Mouse (Mus musculus) fibroblast of lung, adult 2 months (primary cell): ENCODE measurements around the gene Nrip3.

Experiments
- DNase-seq: peaks from one replicate; pipeline ENCODE4 v3.0.0-alpha.2; 2011; ENCODE audit warnings: low read depth

The Nrip3 gene

DNA sequence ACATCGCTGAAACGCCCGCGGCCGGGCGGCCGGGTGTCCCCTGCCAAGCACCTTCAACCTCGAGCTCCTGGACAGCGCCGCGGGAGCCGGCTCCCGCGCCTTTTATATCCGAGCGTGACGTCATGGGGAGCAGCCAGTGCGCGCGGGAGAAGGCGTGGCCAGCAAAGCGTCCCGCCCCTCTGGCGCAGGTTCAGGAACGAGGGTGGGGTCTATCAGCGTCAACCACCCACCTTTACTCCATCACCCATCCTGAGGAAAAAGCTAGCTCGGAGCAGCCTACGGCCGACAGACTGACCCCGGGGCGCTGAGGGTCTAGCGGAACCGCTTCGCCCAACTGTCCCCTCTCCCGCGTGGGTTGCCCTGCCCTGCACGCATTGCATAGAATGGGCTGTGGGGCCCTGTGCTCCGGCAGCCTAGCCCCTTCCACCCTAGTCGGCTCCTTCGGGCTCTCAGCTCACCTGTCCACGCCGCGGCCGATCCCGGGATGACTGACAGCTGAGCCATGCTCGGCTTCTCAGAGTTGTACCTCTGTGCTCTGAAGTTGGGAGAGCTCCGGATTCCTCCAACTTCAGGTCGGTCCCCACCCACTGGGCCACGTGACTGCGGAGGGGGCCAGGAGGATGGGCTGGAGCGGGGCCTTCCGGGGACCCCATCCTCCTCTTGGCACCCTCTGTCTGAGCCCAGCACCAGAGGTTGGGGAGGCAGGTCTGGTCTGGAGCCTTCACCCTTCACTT, at the start of gene Nrip3:
Gene Nrip3 (minus strand): TSS at position 556 of the 734 bp plus-strand sequence.
- DNase-seq: no peak

DNA sequence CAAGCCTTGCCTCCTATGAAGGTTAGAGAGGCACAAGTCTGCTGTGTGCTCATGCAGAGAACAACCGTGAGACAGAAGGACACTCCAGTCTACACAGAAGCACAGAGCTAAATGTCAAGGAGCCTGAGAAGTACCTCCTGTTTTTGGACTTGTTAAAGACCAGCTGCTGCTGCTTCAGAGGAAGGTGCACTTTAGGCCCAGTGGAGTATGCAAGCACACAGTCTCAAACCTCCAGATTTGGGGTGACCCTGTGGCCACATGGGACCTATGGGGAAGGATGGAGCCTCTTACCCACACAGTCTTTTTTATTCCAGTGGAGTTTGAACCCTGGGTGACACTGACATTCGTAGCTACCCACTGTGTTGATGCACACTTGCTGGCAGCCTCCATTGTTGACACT, 49.6 kb upstream of the Nrip3 start:
- DNase-seq: no peak

DNA sequence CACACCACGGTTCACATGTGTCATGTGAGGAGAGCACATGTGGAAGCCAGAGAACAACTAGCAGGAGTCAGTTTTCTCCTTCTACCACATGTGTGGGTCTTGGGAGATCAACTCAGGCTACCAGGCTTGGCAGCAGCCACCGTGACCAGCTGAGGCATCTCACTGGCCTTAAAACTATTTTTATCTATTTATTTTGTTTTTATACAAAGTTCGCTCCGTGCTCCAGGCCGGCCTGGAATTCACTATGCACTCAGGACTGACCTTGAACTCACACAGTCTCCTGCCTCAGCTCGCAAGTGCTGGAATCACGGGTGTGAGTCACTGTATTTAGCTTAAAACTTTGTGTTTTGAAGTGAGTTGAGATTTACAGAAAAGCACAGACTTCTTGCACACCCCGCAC, 45.1 kb upstream of the Nrip3 start:
- no peak for DNase-seq

DNA sequence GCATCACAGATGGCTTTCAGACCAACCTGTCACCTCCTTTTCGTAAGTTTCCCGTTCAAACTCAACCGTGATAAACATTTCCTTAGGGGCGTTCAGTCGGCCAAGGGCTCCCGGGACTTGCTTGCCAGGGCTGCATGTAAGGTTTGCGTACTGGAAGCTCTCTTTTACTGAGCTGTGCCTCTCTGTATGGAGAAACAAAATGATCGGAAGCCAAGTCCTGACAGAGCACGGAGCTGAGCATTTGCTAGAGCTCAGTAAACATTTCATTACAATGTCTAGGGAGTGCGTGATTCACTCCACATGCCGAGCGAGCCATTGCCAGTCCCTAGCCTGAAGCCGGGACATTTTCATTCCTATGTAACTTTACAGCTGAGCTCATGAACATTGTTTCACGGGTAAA, 43.5 kb upstream of the Nrip3 start:
- DNase-seq: no peak

DNA sequence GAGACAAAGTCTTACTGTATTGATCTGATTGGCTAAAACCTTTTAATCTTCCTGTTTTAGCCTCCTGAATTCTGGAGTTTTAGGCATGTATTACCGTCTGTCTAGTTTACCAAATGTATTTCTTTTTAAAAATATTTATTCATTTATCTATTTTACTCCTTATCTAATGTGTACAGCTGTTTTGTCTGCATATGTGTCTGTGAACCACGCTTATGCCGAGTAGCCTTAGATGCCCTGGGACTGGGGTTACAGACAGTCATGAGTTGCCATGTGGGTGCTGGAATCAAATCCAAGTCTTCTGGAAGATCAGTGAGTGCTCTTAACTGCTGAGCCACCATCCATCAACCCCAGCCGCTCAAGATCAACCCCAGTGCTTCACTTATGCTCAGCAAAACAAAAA, 36.8 kb upstream of the Nrip3 start:
- no peak for DNase-seq

DNA sequence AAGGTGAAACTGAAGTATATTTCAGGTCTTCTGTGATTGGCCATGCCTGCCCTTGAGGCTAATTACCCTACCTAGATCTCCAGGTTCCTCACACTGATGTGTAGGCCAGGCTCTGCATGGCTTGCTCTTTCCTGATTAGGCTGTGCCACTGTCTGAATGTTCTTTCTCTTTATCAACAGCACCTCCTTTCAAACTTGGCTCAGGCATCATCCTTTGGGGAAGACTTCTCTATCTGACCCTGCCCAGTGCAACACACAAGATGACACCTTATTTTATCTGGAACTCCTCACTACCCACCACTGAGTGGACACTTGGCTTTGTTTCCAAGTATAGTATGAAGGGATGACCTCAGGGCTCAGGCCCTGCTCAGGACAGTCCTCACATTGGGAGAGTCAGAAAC, 36.1 kb upstream of the Nrip3 start:
- DNase-seq: no peak

DNA sequence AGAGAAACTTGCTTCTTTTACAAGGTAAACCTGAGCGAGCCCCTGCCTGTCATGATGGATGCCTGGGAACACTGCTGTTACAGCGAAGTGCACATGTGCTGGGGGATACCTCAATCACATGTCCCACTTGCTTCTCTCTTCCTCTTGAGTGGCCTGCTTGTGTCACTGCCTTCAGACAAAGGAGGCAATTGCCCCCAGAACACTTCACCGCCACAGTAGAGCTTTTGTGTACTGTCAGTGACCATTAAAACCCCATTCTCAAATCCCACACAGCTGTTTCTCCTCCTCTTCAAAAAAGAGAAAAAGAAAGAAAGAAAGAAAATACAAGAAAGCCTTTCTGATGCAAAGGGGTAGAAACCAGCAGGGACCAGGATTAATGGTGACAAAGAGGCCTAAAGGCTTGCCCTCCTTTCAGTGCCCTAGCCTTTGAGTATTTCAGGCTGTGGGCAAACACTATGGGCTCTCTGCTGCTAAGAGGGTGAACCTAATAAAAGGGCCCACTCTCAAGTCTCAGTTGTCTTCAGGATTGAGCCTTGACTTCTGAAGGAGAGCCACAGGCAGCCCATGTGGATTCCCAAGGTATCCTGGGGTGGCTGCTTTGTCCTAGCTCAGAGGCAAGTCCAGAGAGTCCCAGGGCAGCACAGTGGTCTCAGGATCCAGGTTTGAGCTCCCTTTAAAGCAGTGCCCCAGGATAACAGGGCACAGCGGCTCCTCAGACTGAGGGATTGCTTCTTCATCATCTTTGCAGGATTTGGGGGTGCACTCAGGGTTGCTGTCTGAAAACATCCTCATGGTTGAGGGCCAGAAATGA, 31.7 kb upstream of the Nrip3 start:
- DNase-seq: no peak

DNA sequence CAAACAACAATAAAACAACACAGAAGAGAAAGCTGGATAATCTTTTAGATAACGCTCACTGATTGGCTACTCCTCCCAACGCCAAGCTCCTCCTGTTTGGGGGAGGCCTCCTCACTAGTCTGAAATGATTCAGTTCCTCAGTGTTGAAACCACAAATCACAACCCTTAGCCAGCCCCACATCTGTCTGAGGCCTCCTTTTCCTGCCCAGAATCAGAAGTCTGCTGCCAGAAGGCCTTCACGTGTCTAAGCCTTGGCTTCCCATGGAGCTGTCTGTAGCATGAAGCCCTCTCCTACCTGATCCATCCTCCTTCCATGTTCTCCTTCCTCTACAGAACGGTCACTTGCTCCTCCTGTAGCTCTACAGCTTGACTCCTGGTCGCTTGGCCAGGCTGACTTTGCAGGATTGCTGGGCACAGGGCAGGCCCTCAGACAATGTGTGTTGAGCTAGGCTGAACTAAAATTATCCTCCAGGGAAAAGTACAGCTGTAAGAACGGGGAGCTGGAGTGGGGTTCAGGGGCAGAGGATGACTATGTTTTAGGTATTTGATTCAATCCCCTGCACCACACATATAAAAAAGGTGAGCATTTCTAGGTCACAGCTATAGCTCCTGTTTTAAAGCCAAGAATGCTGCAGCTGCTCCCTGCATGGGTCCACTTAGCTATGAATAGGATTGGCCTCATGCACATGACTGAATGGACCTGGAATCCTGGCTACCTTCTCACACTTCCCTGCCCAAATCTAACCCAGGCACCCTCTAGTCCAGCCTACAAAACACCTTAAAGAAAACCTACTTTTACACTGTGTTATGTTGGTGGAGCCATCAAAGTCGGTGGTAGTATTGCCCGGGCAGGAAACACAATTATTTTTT, 26.0 kb upstream of the Nrip3 start:
- DNase-seq: peak; percentile 54

DNA sequence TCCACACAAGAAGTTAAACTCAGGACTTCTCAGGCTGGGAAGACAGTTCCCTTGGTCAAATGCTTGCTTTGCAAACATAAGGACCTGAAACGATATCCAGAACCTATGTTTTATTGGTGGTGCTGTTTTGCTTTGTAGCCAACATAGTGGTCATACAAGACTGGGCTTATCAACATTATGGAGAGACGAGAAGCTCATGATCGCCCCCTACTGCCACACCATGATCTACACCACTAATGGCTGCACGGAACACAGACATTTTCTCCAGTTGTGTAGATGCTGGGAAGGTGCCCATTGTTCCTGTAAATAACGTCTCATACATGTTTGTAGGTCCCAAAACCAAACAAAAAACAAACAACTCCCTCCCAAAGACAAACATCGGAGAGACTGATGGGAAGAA, 23.0 kb upstream of the Nrip3 start:
- no peak for DNase-seq

DNA sequence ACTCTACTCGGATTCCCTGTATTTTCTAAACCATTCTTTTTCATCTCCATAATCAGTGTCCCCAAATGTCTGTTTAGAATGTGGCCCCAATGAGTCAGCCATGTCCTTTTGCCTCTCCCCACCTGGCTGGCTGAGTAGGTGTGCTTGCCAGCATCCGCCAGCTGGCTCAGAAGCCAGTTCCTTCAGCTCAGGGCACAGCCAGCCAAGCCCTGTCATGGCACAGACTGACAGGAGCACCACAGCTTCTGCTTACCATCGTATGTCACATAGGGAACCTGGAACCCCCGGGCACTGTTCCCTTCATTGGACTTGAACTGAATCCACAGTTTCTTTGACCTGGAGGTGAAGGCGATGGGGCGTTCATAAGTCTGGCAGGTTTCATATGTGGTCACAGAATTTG, 22.5 kb upstream of the Nrip3 start:
- no peak for DNase-seq

DNA sequence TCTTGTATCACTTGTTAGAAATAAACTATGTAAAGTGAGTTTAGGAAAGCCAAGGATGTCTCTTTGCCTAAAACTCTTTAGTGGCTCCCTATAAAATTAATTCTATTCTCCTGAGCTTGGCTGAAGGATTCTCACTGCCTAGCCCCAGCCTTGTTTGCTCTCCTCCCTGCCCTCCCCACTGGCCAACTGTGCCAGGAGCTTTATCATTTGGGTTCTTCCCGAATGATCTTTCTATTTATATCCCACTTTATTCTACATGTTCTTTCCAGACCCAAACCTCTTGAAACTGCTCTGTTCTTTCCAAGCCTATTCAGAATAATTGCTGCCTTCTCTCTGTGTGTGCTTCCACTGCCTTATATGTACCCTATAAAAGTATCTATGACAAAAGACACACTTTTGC, 21.7 kb upstream of the Nrip3 start:
- no peak for DNase-seq

DNA sequence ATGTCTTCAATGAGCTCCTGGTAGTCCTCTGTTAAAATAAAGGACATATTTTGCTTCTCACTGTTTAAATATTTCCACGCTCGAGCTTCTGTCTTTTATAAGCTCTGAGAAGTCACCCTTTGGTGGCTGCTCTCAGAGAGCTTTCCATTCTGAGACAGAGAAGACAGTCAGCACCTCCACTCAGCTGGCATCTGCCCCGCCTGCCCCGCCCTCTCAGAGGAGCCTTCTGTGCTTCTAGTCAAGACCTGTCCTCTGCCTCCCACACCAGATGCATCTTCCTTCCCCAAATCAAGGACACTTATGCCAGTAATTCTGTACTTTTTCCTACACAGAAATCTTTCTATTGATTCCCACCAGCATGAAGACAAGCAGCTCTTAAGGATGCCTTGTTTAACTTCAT, 18.8 kb upstream of the Nrip3 start:
- no peak for DNase-seq

DNA sequence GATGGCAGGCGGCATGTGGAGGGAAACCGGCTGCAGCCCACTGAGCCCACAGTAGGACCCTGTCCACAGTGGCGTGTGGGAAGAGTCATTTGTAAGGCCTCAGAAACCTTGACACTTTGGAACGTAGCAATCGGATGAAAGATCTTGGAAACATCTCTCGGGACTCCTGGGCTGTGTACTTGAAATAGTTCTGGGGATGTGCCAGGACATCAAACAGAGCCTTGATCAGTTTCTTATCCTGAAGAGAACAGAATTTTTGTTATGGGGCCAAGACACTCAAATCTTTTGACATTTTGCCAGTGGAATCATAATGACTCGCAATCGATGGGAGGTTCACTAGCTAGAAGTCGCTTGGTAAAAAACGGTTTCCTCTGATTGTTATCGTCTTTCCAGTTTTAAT, 17.3 kb upstream of the Nrip3 start:
- DNase-seq: no peak

DNA sequence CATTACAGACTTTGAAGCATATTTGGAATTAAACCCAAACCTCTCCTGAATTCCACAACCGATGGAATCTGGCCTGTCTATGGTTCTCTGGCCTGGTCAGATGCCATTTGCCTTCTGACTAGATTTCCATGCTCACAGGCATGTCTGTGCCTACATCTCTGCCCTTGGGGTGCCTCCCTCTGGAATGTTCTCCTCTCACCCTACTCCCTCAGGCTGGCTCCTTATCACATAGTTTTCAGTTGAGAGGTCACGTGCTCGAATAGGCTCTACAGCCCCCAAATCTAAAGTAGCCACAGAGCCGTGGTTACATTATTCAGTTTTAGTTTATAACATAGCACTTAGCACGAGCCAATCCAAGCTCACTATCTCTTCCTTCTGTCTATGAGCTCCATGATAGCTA, 13.7 kb upstream of the Nrip3 start:
- no peak for DNase-seq

DNA sequence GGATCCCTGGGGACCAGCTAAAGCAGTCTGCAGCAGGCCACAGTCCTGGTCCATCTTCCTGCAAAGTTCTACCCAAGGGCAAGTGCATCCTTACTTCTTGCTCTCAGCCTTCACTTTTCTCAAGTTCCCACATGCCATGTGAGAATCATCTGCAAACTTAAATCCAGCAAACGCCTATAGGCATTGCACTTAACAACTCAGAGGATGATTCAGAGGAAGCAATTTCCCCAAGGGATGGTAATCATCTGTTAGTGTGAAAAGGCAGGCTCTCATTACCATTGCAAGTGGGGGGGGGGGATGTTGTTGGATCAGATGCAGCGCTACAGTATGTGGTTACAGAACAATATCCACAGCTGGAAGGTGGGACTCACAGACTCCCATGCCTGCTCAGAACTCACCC, 12.7 kb upstream of the Nrip3 start:
- DNase-seq: no peak

DNA sequence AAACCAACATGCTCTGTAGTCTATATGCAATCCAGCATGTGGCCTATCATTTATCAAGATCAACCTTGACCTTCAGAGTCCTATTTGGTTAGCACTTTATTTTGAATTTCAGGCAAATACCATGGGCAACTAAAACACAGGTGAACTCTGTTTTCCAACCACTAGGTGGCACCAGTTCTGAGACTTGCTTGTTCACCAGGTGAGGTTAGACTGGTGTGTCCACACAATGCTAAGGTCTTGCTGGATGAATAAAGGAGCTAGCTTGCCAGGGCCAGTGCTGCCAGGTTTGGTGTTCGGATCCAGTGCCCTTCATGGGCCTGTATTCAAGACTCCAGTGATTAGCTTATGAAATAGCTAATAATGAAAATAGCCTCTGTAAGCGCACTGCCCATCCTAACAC, 10.9 kb upstream of the Nrip3 start:
- no peak for DNase-seq

DNA sequence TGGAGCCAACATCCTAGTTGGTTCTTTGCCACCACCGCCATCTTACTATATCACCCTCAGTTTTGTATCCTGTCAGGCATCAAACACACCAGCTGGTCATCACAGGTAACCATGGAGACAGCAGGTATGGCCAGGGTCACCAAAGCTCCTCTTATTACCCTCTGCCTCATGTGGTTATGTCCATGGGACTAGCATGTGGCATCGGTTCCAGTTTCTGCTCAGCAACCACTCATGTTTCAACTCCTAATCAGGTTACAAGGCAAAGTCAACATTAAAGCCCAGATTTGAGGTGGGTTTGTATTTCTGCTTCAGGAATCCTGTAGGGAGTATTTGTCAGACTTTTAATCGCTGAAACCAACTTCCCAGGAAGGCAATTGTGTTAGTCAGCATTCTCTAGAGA, 9.0 kb upstream of the Nrip3 start:
- DNase-seq: no peak

DNA sequence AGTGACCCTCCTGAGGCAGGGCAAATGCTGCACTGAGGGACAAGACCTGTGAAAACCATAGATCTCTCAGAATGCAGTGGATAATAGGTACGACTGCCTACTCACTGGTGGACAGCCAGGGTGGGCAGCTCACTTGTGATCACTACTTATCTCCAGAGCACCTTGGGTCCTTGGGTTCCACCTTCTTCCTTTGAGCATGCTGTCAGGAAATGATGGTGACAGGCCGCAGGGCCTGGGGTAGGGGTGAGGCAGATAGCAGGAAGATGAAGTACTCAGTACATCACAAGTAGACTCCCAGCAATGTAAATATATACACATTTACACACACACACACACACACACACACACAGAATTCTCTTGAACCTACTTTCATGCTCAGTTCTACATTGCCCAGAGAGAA, 6.0 kb upstream of the Nrip3 start:
- DNase-seq: no peak

DNA sequence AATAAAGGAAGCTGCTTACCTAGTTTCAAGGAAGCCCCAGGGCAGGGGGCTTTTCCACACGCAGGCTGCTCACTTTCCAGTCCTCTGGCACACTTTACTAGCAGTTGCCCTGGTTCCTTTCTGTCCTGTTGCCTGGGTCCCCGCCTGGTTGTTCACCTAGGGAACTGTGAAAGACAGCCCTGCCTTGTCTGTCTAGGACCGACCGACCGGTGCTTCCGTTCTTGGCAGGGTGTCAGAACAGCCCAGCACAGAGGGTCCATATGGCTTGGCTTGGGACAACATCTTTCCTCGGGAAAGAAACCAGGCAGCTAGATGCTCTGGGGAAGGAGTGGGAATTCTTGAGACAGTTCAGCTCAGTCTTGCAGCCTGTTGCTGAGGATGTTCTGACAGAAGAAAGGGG, 1.5 kb upstream of the Nrip3 start:
- DNase-seq: no peak

DNA sequence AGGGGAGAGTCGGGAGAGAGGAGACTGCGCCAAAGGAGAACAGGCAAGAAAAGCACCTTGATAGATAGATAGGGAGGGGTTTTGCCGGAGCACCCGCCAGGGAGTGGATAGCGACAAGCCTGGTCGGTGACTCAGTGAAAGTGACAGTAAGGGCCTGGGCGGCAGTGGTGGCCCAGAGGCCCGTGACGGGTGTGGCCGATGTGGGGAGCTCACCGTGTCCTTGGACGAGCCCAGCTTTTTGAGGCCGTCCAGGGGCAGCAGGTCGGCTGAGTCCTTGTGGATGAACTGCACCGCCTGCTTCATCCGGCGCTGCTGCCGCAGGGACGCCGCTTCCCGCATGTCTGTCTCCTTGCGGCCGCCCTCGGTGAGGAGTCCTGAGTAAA, 747 bp downstream of the Nrip3 start:
- no peak for DNase-seq

DNA sequence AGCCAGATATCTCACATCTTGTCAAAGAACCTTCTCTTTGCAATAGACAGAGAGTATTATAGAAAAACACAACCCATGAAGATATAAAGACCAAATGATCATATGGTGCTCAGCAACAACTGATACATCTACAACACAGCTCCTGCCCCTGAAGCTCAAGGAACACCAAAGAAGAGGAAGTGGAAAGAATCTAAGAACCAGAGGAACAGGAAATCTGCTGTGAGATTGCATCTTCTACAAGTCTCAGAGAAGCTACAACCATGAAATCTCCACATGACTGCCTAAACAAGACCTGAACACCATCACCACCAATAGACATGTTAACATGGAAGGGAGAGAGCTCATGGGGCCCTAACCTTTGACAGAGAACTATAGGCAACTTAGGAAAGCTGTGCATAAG, 9.6 kb downstream of the Nrip3 start:
- no peak for DNase-seq

DNA sequence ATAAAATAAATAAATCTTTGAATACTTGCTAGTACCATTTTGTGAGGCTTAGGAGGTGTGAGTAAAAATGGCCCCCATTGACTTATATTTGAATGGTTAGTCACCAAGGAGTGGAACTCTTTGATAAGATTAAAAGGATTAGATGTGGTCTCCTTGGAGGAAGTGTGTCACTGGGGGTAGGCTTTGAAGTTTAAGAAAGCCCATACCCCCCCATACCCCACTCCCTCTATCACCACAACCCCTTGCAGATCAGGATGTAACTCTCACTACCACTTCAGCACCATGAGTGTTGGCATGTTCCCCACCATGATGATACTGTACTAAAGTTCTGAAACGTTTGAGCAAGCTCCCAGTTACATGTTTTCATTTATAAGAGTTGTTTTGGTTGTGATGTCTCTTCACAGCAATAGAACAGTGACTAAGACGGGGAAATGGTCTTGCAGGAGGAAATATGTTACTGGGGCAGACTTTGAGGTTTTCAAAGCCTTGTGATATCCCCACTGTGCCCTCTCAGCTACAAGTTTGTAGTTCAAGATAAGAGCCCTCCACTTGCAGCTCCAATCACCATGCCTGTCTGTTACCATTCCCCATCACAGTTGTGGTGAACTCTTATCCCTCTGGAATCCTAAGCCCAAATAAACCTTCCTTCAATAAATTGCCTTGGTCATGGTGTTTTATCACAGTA, 13.0 kb downstream of the Nrip3 start:
- DNase-seq: no peak
